Mouse (Mus musculus): ENCODE measurements at regions not wholly inside any gene's neighbourhood (a gene's known extent, or its start where the extent isn't known, plus 50 kb on each side); places are given as distances from the start of the nearest gene placed in this dataset.
A peak's percentile ranks its signal among the peaks of the same experiment; 100 is the strongest.
"Not testable (repeated sequence)": the region's sequence is repeated elsewhere in the genome, so short reads cannot be mapped to it uniquely, and the experiment has no call there.

DNA sequence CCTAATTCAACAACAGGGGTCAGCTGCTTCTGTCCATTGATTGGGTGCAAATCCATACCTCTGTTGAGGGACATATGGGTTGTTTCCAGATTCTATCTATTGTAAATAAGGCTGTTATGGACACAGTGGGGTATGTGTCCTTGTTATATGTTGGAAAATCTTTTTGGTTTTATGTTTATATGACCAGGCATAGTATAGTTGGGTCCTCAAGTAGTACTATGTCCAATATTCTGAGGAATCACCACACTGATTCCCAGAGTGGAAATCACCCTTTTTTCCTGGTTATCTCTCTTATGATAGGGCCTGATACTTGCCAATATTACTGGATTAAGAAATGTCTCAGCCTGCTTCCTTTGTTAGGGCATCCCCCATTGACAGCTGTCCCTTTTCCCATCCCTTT lies 1471.0 kb downstream of the Kcnt2 start:
- Histone ChIP-seq H3K4me1 (peaks cover 5% of the 10 kb centered on the region; the same call in 1 of the 2 replicates), H3K36me3 (replicated peaks) (no peaks in the 10 kb centered on the region), H3K4me3 (no peak overlapping the region), H3K4me2 (no peak overlapping the region), H3K27ac (no peak overlapping the region), H3K27me3 (replicated peaks) (no peaks in the 10 kb centered on the region), H3K9me3 (no peaks in the 10 kb centered on the region), H3K9ac (no peak overlapping the region)
- peak; percentile 56 for ATAC-seq (replicated peaks)

GRCm38 (mm10) chr1:141717510-141717909 lies 1471.6 kb downstream of the Kcnt2 start:
- Histone ChIP-seq H3K4me3 (no peak overlapping the region), H3K4me2 (peak overlapping the region; percentile 3; the same call in 1 of the 2 replicates), H3K27me3 (replicated peaks) (no peaks in the 10 kb centered on the region), H3K9me3 (no peaks in the 10 kb centered on the region), H3K27ac (no peak overlapping the region), H3K9ac (no peak overlapping the region), H3K36me3 (replicated peaks) (no peaks in the 10 kb centered on the region), H3K4me1 (peaks cover 5% of the 10 kb centered on the region; the same call in 1 of the 2 replicates)
- peak; percentile 75 for ATAC-seq (replicated peaks)
- 15% methylated on average over 6 of the region's 6 CpGs for WGBS

GRCm38 (mm10) chr1:141741299-141741698 lies 1495.3 kb downstream of the Kcnt2 start:
- Histone ChIP-seq H3K36me3 (replicated peaks) (no peaks in the 10 kb centered on the region), H3K27ac (no peak overlapping the region), H3K4me1 (no peaks in the 10 kb centered on the region), H3K9ac (no peak overlapping the region), H3K27me3 (replicated peaks) (no peaks in the 10 kb centered on the region), H3K4me3 (no peak overlapping the region), H3K9me3 (no peaks in the 10 kb centered on the region), H3K4me2 (no peak overlapping the region)
- ATAC-seq (replicated peaks), result no peak

- Histone ChIP-seq H3K4me1 (no peaks in the 10 kb centered on the region), H3K9ac (no peak overlapping the region), H3K4me2 (no peak overlapping the region), H3K27ac (no peak overlapping the region), H3K4me3 (no peak overlapping the region), H3K9me3 (no peaks in the 10 kb centered on the region), H3K36me3 (replicated peaks) (no peaks in the 10 kb centered on the region), H3K27me3 (replicated peaks) (no peaks in the 10 kb centered on the region)
- 44% methylated on average over 1 of the region's 1 CpGs for WGBS
- no peak for ATAC-seq (replicated peaks)
These were observed 1530.1 kb downstream of the Kcnt2 start for GRCm38 (mm10) chr1:141776059-141776458.

DNA sequence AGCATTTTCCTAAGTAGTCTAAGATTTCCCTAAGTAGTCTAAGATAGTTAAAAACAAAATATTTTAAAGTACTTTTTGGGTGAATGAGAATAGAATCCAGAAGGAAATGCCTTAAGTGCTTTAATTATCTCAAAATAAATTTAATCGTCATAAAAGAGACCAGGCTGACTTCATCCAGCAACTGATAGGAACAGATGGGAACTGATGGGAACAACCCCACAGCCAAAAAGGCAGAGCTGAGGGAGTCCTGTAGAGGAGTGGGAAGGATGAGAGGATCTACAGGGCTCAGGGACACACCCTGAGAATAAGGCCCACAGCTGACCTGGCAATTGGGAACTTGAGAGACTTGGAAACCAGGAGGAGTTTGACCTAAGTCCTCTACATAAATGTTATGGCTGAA lies 1537.4 kb downstream of the Kcnt2 start:
- 81% methylated on average over 1 of the region's 1 CpGs for WGBS

GRCm38 (mm10) chr1:141813315-141814158 lies 1567.6 kb downstream of the Kcnt2 start:
- no peak overlapping the region for H3K4me3 ChIP-seq
- H3K36me3 ChIP-seq (replicated peaks), result no peaks in the 10 kb centered on the region
- H3K9me3 ChIP-seq, result no peaks in the 10 kb centered on the region
- no peak for ATAC-seq (replicated peaks)
- no peaks in the 10 kb centered on the region for H3K4me1 ChIP-seq
- no peaks in the 10 kb centered on the region for H3K27me3 ChIP-seq (replicated peaks)
- no peak overlapping the region for H3K9ac ChIP-seq
- H3K4me2 ChIP-seq, result no peak overlapping the region
- WGBS, result 84% methylated on average over 1 of the region's 1 CpGs
- no peak overlapping the region for H3K27ac ChIP-seq

More for the DNA sequence above, 1537.4 kb downstream of the Kcnt2 start:
- no peaks in the 10 kb centered on the region for H3K9me3 ChIP-seq
- no peak for ATAC-seq (replicated peaks)
- H3K4me3 ChIP-seq, result no peak overlapping the region
- no peaks in the 10 kb centered on the region for H3K36me3 ChIP-seq (replicated peaks)
- H3K9ac ChIP-seq, result no peak overlapping the region
- H3K4me1 ChIP-seq, result no peaks in the 10 kb centered on the region
- no peak overlapping the region for H3K4me2 ChIP-seq
- no peaks in the 10 kb centered on the region for H3K27me3 ChIP-seq (replicated peaks)
- no peak overlapping the region for H3K27ac ChIP-seq

- no peak overlapping the region for H3K9ac ChIP-seq
- no peaks in the 10 kb centered on the region for H3K4me1 ChIP-seq
- no peak overlapping the region for H3K4me3 ChIP-seq
- no peak for ATAC-seq (replicated peaks)
- H3K27ac ChIP-seq, result no peak overlapping the region
- no peaks in the 10 kb centered on the region for H3K36me3 ChIP-seq (replicated peaks)
- no peaks in the 10 kb centered on the region for H3K27me3 ChIP-seq (replicated peaks)
- no peak overlapping the region for H3K4me2 ChIP-seq
- H3K9me3 ChIP-seq, result no peaks in the 10 kb centered on the region
These were observed 1585.5 kb downstream of the Kcnt2 start for GRCm38 (mm10) chr1:141831444-141831843.

GRCm38 (mm10) chr1:141842547-141842946 lies 1596.6 kb downstream of the Kcnt2 start:
- no peak overlapping the region for H3K9ac ChIP-seq
- H3K36me3 ChIP-seq (replicated peaks), result no peaks in the 10 kb centered on the region
- H3K27me3 ChIP-seq (replicated peaks), result no peaks in the 10 kb centered on the region
- no peaks in the 10 kb centered on the region for H3K9me3 ChIP-seq
- no peak for ATAC-seq (replicated peaks)
- WGBS, result 86% methylated on average over 2 of the region's 2 CpGs
- H3K4me3 ChIP-seq, result no peak overlapping the region
- H3K27ac ChIP-seq, result no peak overlapping the region
- no peak overlapping the region for H3K4me2 ChIP-seq
- no peaks in the 10 kb centered on the region for H3K4me1 ChIP-seq

GRCm38 (mm10) chr1:141853841-141854240 lies 1607.9 kb downstream of the Kcnt2 start:
- H3K27ac ChIP-seq; H3K9me3 ChIP-seq; H3K4me1 ChIP-seq; H3K36me3 ChIP-seq (replicated peaks); H3K4me2 ChIP-seq; ATAC-seq (replicated peaks); H3K4me3 ChIP-seq; H3K27me3 ChIP-seq (replicated peaks); H3K9ac ChIP-seq: not testable (repeated sequence)
- 84% methylated on average over 1 of the region's 1 CpGs for WGBS

DNA sequence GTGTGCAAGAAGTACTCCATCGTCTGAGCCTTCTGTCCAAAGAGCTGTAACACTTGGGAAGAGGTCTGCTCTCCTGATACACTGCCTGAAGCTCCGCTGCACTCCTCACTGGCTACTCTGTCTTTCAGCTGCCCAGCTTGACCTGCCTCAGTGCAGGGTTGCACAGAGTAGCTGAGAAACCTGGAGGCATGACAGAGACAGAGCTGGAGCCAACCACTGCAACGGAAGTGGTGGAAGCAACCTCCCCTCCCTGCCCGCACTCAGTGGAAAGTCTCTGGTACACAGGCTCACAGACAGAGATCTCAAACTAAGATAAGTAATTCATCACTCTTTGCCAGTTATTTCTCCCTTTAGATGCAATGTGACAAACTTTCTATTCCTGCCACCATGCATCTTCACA lies 1638.4 kb downstream of the Kcnt2 start:
- WGBS, result 87% methylated on average over 4 of the region's 4 CpGs
- Histone ChIP-seq H3K9ac (no peak overlapping the region), H3K4me2 (no peak overlapping the region)

DNA sequence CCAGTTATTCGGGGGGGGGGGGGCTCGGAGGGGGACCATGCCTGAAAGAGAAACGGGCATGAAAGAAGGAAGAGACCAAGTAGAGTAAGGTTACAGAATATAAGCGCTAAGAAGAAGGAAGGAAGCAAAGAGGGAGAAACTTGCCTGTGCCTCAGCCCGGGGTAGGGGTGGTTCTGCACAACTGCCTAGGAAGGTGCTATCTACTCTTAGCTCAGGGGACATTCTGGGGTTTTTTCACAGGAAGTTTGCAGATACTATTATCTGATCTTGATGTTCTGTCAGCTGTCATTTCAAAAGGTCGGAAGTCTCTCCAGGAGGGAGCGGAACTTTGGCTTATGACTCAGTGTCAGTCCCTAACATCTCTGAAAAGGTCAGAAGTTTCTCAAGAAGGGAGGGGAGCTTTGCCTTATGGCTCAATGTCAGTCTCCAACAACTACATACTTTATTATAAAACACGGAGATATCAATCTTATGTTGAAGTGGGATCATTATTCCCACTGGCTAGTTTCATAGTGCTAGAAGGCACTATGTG lies 1652.0 kb downstream of the Kcnt2 start:
- no peak for ATAC-seq (replicated peaks)
- Histone ChIP-seq H3K27me3 (replicated peaks) (no peaks in the 10 kb centered on the region), H3K9me3 (no peaks in the 10 kb centered on the region), H3K4me3 (no peak overlapping the region), H3K27ac (no peak overlapping the region), H3K36me3 (replicated peaks) (no peaks in the 10 kb centered on the region), H3K4me1 (no peaks in the 10 kb centered on the region), H3K4me2 (no peak overlapping the region), H3K9ac (no peak overlapping the region)
- 71% methylated on average over 8 of the region's 8 CpGs for WGBS

More for the DNA sequence above, 1638.4 kb downstream of the Kcnt2 start:
- H3K36me3 ChIP-seq (replicated peaks), result no peaks in the 10 kb centered on the region
- H3K9me3 ChIP-seq, result no peaks in the 10 kb centered on the region
- no peak overlapping the region for H3K27ac ChIP-seq
- no peaks in the 10 kb centered on the region for H3K27me3 ChIP-seq (replicated peaks)
- ATAC-seq (replicated peaks), result no peak
- no peaks in the 10 kb centered on the region for H3K4me1 ChIP-seq
- no peak overlapping the region for H3K4me3 ChIP-seq

- Histone ChIP-seq H3K27me3 (replicated peaks) (no peaks in the 10 kb centered on the region), H3K27ac (no peak overlapping the region), H3K4me2 (no peak overlapping the region), H3K9me3 (no peaks in the 10 kb centered on the region), H3K4me3 (no peak overlapping the region), H3K4me1 (no peaks in the 10 kb centered on the region), H3K9ac (no peak overlapping the region), H3K36me3 (replicated peaks) (no peaks in the 10 kb centered on the region)
- whole genome bisulfite sequencing, result 84% methylated on average over 7 of the region's 7 CpGs
- ATAC-seq (replicated peaks), result no peak
These were observed 1665.9 kb downstream of the Kcnt2 start for GRCm38 (mm10) chr1:141911714-141912398.
